Mouse (Mus musculus): ENCODE results near the gene Eef2k. TPM values are rescaled to one million over a fixed set of nuclear protein-coding genes. Genes with fewer than 3 reads are reported as not detected.

Eef2k gene
- polyA plus RNA-seq, 1 experiment from 2014 or later, result 54.1 TPM

DNA sequence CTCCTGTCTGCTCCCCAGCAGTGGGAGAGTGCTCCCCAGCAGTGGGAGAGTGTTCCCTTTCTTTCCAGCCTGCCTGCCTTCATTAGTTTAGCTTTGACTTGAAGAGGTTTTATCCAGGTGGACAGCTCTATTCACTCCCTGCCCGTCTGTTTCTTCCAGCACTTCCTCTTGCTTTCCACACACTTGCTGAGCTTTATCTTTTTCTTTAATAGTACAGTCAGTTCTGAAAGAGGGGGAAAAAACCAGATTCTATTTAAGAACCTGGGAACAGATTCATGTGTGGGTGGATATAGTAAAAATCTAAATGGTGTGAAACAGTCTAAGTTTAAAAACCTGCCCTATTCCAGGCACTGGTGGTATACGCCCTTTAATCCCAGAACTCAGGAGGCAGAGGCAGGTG, 17.5 kb upstream of the Eef2k start:
- ATAC-seq, result no peak
- H3K4me2 ChIP-seq (ENCODE audit: low read depth, low read length), result no peak overlapping the region
- 67% methylated on average over 2 of the region's 2 CpGs for WGBS
- H3K36me3 ChIP-seq (ENCODE audit: control insufficient read depth, insufficient read depth, low read length), result no peaks in the 10 kb centered on the region
- H3K27me3 ChIP-seq (replicated peaks; ENCODE audit: control insufficient read depth, insufficient read depth, low read length), result no peaks in the 10 kb centered on the region
- no peak overlapping the region for H3K4me3 ChIP-seq (ENCODE audit: low read length)
- H3K4me1 ChIP-seq (ENCODE audit: control insufficient read depth, insufficient read depth, low read length), result peaks cover under 1% of the 10 kb centered on the region; the same call in 1 of the 2 replicates
- no peak overlapping the region for H3K27ac ChIP-seq (ENCODE audit: low read length)
- H3K9ac ChIP-seq (ENCODE audit: low read depth, low read length), result no peak overlapping the region
- no peaks in the 10 kb centered on the region for H3K9me3 ChIP-seq (ENCODE audit: control insufficient read depth, low read length)

DNA sequence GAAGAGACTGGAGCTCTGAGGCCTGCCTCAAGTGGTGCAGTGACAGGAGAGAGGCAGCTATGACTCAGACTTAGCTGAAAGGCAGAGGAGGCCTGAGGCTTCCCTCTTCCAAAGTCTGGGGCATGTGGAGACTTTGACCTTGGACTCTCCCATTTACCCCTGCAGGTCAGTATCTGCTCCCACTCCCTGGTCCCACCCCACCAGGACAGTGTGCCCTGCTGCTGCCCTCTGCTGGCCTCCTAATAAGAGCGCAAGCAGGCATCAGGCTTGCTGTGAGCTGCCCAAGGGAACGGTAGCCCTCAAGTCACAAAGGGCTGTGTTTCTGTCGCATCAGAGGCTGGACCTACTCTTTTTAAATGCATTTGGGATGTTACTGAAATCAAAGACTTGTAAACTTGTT, 16.2 kb upstream of the Eef2k start:
- peak; percentile 46 for ATAC-seq
- Histone ChIP-seq H3K4me1 (ENCODE audit: control insufficient read depth, insufficient read depth, low read length) (peaks cover 10% of the 10 kb centered on the region; the same call in 1 of the 2 replicates), H3K27ac (ENCODE audit: low read length) (no peak overlapping the region), H3K9me3 (ENCODE audit: control insufficient read depth, low read length) (no peaks in the 10 kb centered on the region), H3K9ac (ENCODE audit: low read depth, low read length) (no peak overlapping the region), H3K4me3 (ENCODE audit: low read length) (no peak overlapping the region), H3K27me3 (replicated peaks; ENCODE audit: control insufficient read depth, insufficient read depth, low read length) (no peaks in the 10 kb centered on the region), H3K4me2 (ENCODE audit: low read depth, low read length) (no peak overlapping the region), H3K36me3 (ENCODE audit: control insufficient read depth, insufficient read depth, low read length) (no peaks in the 10 kb centered on the region)
- 17% methylated on average over 3 of the region's 3 CpGs for WGBS

DNA sequence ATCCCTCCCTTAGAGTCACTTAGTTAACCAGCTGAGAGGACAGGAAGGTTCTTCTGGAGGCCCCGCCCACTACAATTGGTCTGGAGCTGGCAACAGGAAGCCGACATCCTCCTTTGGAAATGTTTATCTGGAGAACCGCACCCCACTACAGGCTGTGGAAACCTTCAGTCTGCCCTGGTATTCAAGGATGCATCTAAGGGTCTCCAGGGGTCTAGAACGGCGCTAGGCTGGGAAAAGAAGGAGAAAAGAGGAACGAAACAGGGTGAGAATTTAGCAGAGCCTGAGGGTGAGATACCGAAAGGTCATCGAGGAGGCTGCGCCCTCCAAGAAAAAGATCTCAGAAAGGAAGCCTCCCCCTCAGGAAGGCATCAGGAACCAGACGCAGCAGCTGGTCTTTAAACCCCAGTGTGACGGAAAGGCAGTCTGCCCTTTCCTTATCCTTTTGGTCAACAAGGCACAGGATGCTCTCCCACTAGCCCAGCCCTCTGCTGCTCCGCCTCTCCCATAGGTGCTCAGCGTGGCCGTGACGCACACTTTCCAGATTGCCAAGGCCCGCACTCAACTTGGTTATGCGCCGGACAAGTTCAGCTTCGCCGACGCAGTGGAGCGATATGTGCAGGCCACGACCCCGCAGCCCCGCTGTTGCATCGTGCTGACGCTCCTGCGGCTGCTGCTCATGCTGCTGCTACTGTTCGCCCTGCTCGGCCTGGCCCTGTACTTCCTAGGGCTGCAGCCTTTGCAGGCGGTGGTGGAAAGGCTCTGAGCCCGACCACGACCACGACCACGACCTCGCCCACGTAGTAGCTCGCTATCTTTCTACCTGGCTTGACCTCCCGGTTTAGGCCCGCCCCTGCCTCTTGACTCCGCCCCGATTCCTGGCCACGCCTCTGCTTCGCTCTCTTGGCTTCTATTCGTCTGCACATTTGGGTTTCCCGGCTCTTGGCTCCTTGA, 11.9 kb upstream of the Eef2k start:
- Histone ChIP-seq H3K27me3 (replicated peaks; ENCODE audit: control insufficient read depth, insufficient read depth, low read length) (no peaks in the 10 kb centered on the region), H3K9ac (ENCODE audit: low read depth, low read length) (peak overlapping the region; percentile 68), H3K36me3 (ENCODE audit: control insufficient read depth, insufficient read depth, low read length) (no peaks in the 10 kb centered on the region), H3K27ac (ENCODE audit: low read length) (peak overlapping the region; percentile 25), H3K9me3 (ENCODE audit: control insufficient read depth, low read length) (no peaks in the 10 kb centered on the region), H3K4me2 (ENCODE audit: low read depth, low read length) (peak overlapping the region; percentile 73), H3K4me1 (ENCODE audit: control insufficient read depth, insufficient read depth, low read length) (peaks cover 13% of the 10 kb centered on the region; the same call in 1 of the 2 replicates), H3K4me3 (ENCODE audit: low read length) (peak overlapping the region; percentile 52)
- peak; percentile 39 for ATAC-seq
- 1% methylated on average over 46 of the region's 46 CpGs for WGBS

DNA sequence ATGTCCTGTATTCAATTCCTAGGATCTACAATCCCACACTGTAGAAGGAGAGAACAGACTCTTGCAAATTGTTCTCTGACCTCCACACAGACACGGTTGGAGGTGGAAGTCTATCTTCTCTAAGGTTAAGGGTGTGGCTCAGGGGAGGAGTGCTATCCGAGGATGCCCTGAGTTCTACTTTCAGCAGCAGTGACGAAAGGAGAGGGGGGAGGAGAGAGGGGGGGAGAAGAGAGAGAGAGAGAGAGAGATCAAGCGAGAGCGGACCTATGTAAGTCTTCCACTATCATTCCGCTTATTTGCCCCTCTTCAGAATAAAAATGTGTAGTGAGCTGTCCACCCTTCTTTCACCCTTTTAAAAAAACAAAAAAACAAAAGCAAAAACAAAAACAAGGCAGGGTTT, 8.2 kb upstream of the Eef2k start:
- no peak for ATAC-seq
- H3K4me2 ChIP-seq (ENCODE audit: low read depth, low read length), result peak overlapping the region; percentile 42
- H3K27ac ChIP-seq (ENCODE audit: low read length), result no peak overlapping the region
- H3K9me3 ChIP-seq (ENCODE audit: control insufficient read depth, low read length), result no peaks in the 10 kb centered on the region
- 0 out of 2 replicates have a peak overlapping the region, but pooled peaks have one; percentile 63 for H3K9ac ChIP-seq (ENCODE audit: low read depth, low read length)
- H3K27me3 ChIP-seq (replicated peaks; ENCODE audit: control insufficient read depth, insufficient read depth, low read length), result no peaks in the 10 kb centered on the region
- H3K4me3 ChIP-seq (ENCODE audit: low read length), result peak overlapping the region; percentile 74
- peaks cover 18% of the 10 kb centered on the region for H3K4me1 ChIP-seq (ENCODE audit: control insufficient read depth, insufficient read depth, low read length)
- no peaks in the 10 kb centered on the region for H3K36me3 ChIP-seq (ENCODE audit: control insufficient read depth, insufficient read depth, low read length)
- 41% methylated on average over 6 of the region's 6 CpGs for WGBS

DNA sequence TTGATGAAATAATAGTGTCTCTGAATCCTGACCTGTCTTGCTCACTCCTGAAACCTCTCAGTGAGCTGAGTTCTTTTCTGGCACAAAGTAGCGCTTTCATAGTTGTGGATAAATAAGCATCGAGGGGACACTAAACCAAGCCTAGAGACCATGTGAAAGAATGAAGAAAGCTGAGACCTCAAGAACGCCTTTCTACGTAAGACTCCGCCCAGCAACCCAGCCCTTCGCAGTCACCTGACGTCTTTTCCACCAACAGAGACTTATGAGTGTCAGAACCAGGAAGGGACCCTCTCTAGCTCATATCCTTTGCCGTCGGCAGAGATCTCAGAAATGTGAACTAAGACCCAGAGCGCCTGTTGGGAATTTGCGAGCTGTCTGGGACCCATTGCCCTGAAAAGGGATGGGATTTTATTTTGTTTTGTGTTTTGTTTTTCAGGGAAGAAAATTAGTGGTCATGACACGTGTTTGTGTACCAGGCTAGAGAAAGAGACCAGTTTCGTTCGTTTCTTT, 7.7 kb upstream of the Eef2k start:
- Histone ChIP-seq H3K27ac (ENCODE audit: low read length) (peak overlapping the region; percentile 88), H3K36me3 (ENCODE audit: control insufficient read depth, insufficient read depth, low read length) (no peaks in the 10 kb centered on the region), H3K27me3 (replicated peaks; ENCODE audit: control insufficient read depth, insufficient read depth, low read length) (no peaks in the 10 kb centered on the region), H3K4me1 (ENCODE audit: control insufficient read depth, insufficient read depth, low read length) (peaks cover 18% of the 10 kb centered on the region), H3K4me2 (ENCODE audit: low read depth, low read length) (peak overlapping the region; percentile 42), H3K9me3 (ENCODE audit: control insufficient read depth, low read length) (no peaks in the 10 kb centered on the region), H3K4me3 (ENCODE audit: low read length) (peak overlapping the region; percentile 74), H3K9ac (ENCODE audit: low read depth, low read length) (peak overlapping the region; percentile 63; the same call in 1 of the 2 replicates)
- peak; percentile 84 for ATAC-seq
- WGBS, result 6% methylated on average over 14 of the region's 14 CpGs

DNA sequence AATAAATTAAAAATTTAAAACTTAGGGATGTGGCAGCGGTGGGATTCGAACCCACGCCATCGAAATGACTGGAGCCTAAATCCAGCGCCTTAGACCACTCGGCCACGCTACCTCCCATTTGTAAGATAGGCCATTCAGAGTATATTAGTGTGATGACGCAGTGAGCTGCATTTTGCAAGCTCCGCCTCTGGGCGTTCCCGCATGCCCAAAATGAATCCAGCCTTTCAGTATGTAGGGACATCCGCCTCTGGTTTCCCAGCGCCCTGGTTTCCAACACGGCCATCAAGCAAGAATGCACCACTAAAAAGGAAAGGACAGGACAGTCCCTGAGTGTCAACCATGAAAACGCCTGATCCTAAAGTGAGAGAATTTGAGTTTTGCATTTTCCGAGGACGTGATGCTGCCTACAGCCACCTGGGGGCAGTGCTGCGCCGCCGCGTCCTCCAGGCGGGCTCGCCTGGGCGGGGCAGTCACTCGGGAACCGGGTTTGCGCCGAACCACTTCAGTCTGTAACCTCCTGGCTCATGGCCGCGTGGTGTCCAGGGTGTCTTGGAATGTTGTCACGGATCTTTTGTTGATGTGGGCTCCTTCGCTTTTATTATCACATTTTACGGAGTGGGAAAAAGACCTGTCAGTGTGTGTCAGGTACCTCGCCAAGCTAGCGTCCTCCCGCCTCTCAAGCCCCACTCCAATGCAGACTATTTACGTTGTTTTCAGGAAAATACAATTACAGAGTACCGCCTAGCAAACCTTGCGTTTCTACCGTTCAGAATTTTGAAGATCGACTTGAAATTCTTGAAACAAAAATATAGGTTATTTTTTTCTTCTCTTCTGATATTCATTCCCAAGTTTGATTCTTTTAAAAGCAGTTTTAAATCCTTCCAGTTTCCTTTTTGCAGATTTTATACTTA, 6.9 kb upstream of the Eef2k start:
- Histone ChIP-seq H3K27me3 (replicated peaks; ENCODE audit: control insufficient read depth, insufficient read depth, low read length) (no peaks in the 10 kb centered on the region), H3K9ac (ENCODE audit: low read depth, low read length) (peak overlapping the region; percentile 68), H3K4me3 (ENCODE audit: low read length) (peak overlapping the region; percentile 74), H3K9me3 (ENCODE audit: control insufficient read depth, low read length) (no peaks in the 10 kb centered on the region), H3K27ac (ENCODE audit: low read length) (peak overlapping the region; percentile 72), H3K4me2 (ENCODE audit: low read depth, low read length) (peak overlapping the region; percentile 53), H3K4me1 (ENCODE audit: control insufficient read depth, insufficient read depth, low read length) (peaks cover 11% of the 10 kb centered on the region; the same call in 1 of the 2 replicates), H3K36me3 (ENCODE audit: control insufficient read depth, insufficient read depth, low read length) (no peaks in the 10 kb centered on the region)
- WGBS, result under 1% methylated on average over 41 of the region's 41 CpGs
- ATAC-seq, result peak; percentile 87

DNA sequence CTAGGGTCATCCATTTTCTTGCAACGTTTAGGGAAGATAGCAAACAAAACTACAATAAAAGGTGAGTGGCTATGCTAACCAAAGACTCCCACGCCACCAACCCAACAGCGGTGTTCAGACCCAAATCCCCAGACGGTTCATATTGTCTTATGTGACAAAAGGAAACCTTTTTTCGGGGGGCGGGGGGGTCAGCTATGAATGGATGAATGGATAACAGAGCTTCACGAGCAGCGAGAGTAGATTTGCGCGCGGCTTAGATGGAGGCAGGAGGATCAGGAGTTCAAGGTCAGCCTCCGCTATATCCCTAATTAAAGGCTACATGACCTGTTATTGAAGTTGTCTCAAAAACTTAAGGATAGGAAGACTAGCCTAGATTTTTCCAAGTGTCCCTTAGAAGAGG, 6.3 kb upstream of the Eef2k start:
- Histone ChIP-seq H3K36me3 (ENCODE audit: control insufficient read depth, insufficient read depth, low read length) (no peaks in the 10 kb centered on the region), H3K4me3 (ENCODE audit: low read length) (peak overlapping the region; percentile 74), H3K27me3 (replicated peaks; ENCODE audit: control insufficient read depth, insufficient read depth, low read length) (no peaks in the 10 kb centered on the region), H3K27ac (ENCODE audit: low read length) (no peak overlapping the region), H3K9me3 (ENCODE audit: control insufficient read depth, low read length) (no peaks in the 10 kb centered on the region), H3K4me1 (ENCODE audit: control insufficient read depth, insufficient read depth, low read length) (peaks cover 8% of the 10 kb centered on the region; the same call in 1 of the 2 replicates), H3K4me2 (ENCODE audit: low read depth, low read length) (peak overlapping the region; percentile 53), H3K9ac (ENCODE audit: low read depth, low read length) (no peak overlapping the region)
- ATAC-seq, result no peak
- 4% methylated on average over 12 of the region's 12 CpGs for WGBS

DNA sequence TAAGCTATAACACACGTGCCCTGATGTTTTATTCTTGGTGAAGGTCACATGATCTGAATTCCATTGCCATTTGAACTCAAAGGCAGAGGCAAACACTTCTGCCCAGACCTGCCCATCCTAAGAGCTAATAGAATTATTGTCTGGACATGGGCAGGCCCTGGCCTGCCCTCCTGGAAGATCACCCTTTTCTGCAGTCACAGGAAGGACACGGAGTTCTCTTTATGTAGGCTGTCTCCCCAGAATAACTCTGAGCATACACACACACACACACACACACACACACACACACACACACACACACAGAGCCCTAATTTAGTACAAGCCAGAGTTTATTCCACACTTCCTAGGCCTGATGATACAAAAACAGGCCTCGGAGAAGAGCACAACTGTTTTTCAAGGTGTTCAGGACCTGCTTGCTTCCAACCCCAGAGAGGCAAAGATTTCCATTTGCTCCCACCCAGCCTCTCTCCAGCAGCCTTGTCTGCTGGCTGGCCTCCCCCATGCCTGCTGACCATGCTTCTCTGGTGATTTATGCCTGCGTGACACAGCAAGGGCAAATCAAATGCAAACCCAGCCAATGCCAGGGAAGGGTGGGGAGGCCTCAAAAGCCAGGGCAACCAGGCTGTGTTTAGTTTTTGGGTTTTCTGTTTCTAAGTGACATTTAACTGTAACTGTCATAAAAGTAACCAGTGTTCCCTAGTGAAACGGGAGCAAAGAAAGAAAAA, 4.0 kb upstream of the Eef2k start:
- H3K4me2 ChIP-seq (ENCODE audit: low read depth, low read length), result no peak overlapping the region

More for the DNA sequence above, 4.0 kb upstream of the Eef2k start:
- Histone ChIP-seq H3K27me3 (replicated peaks; ENCODE audit: control insufficient read depth, insufficient read depth, low read length) (no peaks in the 10 kb centered on the region), H3K9me3 (ENCODE audit: control insufficient read depth, low read length) (no peaks in the 10 kb centered on the region), H3K36me3 (ENCODE audit: control insufficient read depth, insufficient read depth, low read length) (no peaks in the 10 kb centered on the region), H3K4me3 (ENCODE audit: low read length) (no peak overlapping the region), H3K27ac (ENCODE audit: low read length) (no peak overlapping the region), H3K4me1 (ENCODE audit: control insufficient read depth, insufficient read depth, low read length) (peaks cover 7% of the 10 kb centered on the region; the same call in 1 of the 2 replicates), H3K9ac (ENCODE audit: low read depth, low read length) (no peak overlapping the region)
- ATAC-seq, result no peak
- WGBS, result 57% methylated on average over 5 of the region's 5 CpGs

All from intestine, embryonic 16.5 days (tissue).